Mouse (Mus musculus) T-helper 2 cell (primary cell): ENCODE results near the gene Fgf15.

Experiments used
- in situ Hi-C: fragments of 300-600 bp; cut with MboI, MseI; formaldehyde crosslinking; loops from one replicate; pipeline ENCODE4 v1.15.1; 2025; ENCODE audit warnings: high pct_unique_total_duplicates

The Fgf15 gene

GRCm38 (mm10) chr7:144896294-144897218 lies at the start of gene Fgf15:
Fgf15 (plus strand) TSS chr7:144896531.
- in situ Hi-C loops: no loop called here

- in situ Hi-C loops: no loop called here
These were observed 49.3 kb upstream of the Fgf15 start, which contains the start of gene Fgf4 for GRCm38 (mm10) chr7:144847067-144847466. Fgf4 (plus strand) TSS chr7:144847367.

GRCm38 (mm10) chr7:144851321-144851720 lies 45.0 kb upstream of the Fgf15 start:
- in situ Hi-C loops: loop anchor here (5.0 kb wide), 1 partner anchor 41 kb away; no protein-coding TSS in a partner anchor

- in situ Hi-C loops: loop anchor here (5.0 kb wide), 1 partner anchor 37 kb away; no protein-coding TSS in a partner anchor
These were observed 41.4 kb upstream of the Fgf15 start for GRCm38 (mm10) chr7:144854966-144855365.

- in situ Hi-C loops: no loop called here
These were observed 39.2 kb upstream of the Fgf15 start for GRCm38 (mm10) chr7:144857158-144857557.

GRCm38 (mm10) chr7:144857826-144858342 lies 38.4 kb upstream of the Fgf15 start:
- in situ Hi-C loops: no loop called here

GRCm38 (mm10) chr7:144858702-144859101 lies 37.6 kb upstream of the Fgf15 start:
- in situ Hi-C loops: no loop called here

DNA sequence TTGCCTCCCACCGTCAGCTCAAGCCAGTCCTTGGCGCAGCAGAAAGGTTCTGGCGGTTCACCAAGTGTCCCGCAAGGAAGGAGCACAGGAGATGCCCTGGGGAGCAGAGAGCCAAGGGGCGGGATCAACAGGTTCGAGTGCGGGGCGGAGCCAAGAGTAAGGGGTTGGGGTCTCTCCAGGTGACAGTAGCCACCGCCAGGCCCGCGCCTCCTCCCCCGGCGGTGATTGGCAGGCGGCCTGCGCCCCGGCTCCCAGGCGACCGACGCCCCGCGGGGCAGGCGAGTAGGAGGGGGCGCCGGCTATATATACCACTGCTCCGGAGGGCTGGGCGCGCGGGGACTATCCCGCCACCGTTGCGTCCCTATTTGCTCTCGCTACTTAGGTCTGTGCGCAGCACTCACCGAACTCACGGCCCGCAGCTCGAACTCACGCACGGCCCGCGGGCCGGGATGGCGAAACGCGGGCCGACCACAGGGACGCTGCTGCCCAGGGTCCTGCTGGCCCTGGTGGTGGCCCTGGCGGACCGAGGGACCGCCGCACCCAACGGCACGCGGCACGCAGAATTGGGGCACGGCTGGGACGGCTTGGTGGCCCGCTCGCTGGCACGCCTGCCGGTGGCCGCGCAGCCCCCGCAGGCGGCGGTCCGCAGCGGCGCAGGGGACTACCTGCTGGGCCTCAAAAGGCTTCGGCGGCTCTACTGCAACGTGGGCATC lies 35.1 kb upstream of the Fgf15 start:
- in situ Hi-C loops: no loop called here

GRCm38 (mm10) chr7:144861769-144862070 lies 34.6 kb upstream of the Fgf15 start:
- in situ Hi-C loops: no loop called here

- in situ Hi-C loops: no loop called here
These were observed 34.2 kb upstream of the Fgf15 start for GRCm38 (mm10) chr7:144862126-144862525.

DNA sequence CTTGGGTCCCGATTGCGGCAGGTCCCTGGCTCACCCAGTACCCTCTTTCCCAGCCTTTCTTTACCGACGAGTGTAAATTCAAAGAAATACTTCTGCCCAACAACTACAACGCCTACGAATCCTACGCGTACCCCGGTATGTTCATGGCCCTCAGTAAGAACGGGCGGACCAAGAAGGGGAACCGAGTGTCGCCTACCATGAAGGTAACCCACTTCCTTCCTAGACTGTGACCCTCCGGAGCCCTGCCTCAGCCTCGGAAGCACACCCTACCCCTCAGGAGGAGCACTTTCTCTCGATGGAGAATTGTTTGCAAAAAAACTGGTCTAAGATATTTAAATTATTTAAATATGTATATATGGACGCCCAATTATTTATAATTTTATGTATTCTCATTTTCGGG lies 33.6 kb upstream of the Fgf15 start:
- in situ Hi-C loops: no loop called here

DNA sequence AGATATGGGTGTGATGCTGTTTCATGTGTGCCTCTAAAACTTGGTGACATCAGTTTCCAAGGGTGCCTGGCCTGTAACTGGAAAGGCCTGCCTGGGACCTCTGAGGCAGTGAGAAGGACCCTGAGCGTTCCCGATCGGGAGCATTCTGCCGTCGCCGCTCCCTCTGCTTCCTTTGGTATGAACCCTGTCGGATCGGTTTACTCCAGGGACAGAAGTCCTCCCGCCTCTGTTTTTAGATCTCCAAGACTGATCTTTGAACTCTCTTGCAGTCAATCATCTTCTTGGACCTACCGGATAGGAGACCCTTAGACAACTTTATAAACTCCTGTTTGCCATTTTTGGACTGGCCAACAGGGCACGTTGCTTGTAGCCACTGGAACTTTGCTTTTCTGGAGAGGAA lies 33.1 kb upstream of the Fgf15 start:
- in situ Hi-C loops: no loop called here

GRCm38 (mm10) chr7:144864160-144864670 lies 32.1 kb upstream of the Fgf15 start:
- in situ Hi-C loops: no loop called here

GRCm38 (mm10) chr7:144867161-144867560 lies 29.2 kb upstream of the Fgf15 start:
- in situ Hi-C loops: no loop called here

- in situ Hi-C loops: no loop called here
These were observed 28.7 kb upstream of the Fgf15 start for GRCm38 (mm10) chr7:144867602-144868001.

DNA sequence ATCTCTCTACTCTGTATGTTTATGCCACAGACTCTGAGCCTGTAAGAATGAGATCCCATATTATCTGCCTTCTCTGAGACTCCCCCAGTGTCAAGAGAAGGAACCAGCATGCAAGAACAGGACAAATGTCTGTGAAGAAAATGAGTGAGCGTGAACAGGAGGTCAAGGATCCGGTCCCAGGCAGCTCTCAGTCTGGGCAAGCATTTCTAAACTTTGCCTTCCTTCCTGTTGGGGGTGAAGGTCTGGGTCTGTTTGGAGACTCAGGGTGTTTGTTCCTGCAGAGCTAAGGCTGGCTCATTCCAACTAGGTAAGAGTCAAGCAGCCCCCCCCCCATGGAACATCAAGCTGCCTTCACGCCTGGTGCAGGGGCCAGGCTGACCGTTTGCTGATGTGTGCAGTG lies 23.9 kb upstream of the Fgf15 start:
- in situ Hi-C loops: no loop called here

DNA sequence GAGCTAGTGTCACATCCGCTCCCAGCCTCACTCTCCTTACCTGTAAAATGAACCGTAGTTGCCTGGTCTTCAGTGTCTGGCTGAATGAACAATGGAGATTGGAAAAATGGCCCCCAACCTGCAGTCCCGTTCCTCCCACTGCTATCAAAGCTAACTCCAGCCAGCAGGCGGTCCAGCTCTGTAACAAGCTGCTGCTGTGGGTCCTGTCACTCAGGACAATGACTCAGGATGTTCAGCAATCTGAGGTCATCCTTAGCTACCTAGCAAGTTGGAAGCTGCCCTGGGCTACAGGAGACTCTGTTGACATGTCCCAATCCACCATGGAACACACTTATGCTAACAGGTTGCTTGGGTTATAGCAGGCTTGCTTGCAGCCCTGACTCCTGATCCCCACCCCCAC lies 23.2 kb upstream of the Fgf15 start:
- in situ Hi-C loops: no loop called here

- in situ Hi-C loops: no loop called here
These were observed 22.1 kb upstream of the Fgf15 start for GRCm38 (mm10) chr7:144874226-144874625.

DNA sequence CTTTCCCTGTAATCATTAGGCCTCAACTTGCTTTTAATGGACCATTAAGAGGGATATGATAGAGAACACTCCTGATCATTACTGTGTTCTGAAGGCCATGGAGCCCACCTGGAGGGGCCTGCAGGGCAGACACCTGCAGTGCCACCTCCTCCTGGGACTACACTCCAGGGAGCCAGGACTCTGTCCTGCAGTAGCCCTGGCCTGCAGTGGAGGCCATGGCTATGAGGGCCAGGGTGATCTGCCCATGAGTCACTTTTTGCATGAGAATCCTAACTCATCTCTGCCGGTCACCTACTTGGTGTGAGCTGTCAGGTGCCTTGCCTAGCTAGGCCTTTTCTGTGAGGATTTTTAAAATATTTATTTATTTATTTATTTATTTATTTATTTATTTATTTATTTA lies 17.9 kb upstream of the Fgf15 start:
- in situ Hi-C loops: no loop called here

DNA sequence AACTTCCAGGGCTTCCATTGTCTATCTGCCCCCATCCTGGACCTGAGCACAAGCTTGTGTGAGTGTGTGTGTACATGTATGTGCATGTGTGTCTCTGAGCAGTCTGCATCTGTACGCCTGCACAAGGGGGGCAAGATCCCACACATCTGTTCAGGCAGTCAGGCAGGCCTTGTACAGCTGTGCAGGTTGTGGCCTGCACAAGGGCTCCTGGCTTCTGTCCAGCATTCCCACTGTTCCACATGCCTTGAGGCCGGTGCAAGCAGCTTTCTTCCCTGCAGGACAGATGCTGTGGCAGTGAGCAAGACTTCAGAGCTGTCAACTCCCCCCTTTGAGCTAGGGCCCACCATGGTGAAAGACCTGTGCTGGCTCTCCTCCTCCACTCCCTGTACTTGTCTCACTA lies 13.2 kb upstream of the Fgf15 start:
- in situ Hi-C loops: no loop called here

- in situ Hi-C loops: no loop called here
These were observed 8.7 kb upstream of the Fgf15 start for GRCm38 (mm10) chr7:144887672-144888071.

GRCm38 (mm10) chr7:144888564-144889299 lies 7.6 kb upstream of the Fgf15 start:
- in situ Hi-C loops: no loop called here
